In genomic region chr9:124128379-124128778, GRCm38 (mm10) we compare ENCODE assay signal across 9 mouse cellular contexts. TPM values are rescaled to one million over a fixed set of nuclear protein-coding genes. Genes with fewer than 3 reads are reported as not detected.
DNase-seq lines count a peak whose midpoint lies in the region; ATAC-seq and TF ChIP-seq lines count a peak whose summit lies in the region.
"Had no signal": no experiment of that assay in that cellular context is flagged by ENCODE, and none has a peak within 500 bp of the region (broad histone marks: within the 10 kb centered on the region; RNA-seq: fewer than 3 reads in every experiment).

No protein-coding gene starts in this region.

- peak; percentile 88 for TF ChIP-seq CTCF in heart, adult 2 months (IDR thresholded peaks at IDR 0.05)
- TF ChIP-seq CTCF in brain, embryonic 14.5 days (IDR thresholded peaks at IDR 0.05; ENCODE audit: borderline replicate concordance, extremely low read depth, insufficient read depth, insufficient read length), result peak; percentile 32; the same call in 1 of the 2 replicates

- WGBS in heart, adult 2 months, result 0% methylated on average over 1 of the region's 1 CpGs
- 2% methylated on average over 1 of the region's 1 CpGs for WGBS in heart, embryonic 12.5 days

- TF ChIP-seq EP300 in heart, adult 2 months (IDR thresholded peaks at IDR 0.05; ENCODE audit: insufficient read depth, low read depth, low read length), result no peak

- no peaks in the 10 kb centered on the region for H3K27me3 ChIP-seq in heart, adult 2 months (ENCODE audit: control insufficient read depth, insufficient read depth, low read length)
- H3K27me3 ChIP-seq in heart, embryonic 12.5 days (replicated peaks), result no peaks in the 10 kb centered on the region
- H3K27me3 ChIP-seq: limb, embryonic 15.5 days had no signal

- no peak overlapping the region for H3K9ac ChIP-seq in heart, adult 2 months (ENCODE audit: low read depth, low read length)
- no peak overlapping the region for H3K9ac ChIP-seq in heart, embryonic 12.5 days
- H3K9ac ChIP-seq: limb, embryonic 15.5 days had no signal

- H3K4me2 ChIP-seq in heart, embryonic 12.5 days, result no peak overlapping the region
- H3K4me2 ChIP-seq: limb, embryonic 15.5 days had no signal

- H3K9me3 ChIP-seq in heart, embryonic 12.5 days (replicated peaks), result no peaks in the 10 kb centered on the region
- H3K9me3 ChIP-seq: limb, embryonic 15.5 days had no signal

- no peaks in the 10 kb centered on the region for H3K36me3 ChIP-seq in heart, adult 2 months (ENCODE audit: control insufficient read depth, insufficient read depth, low read length)
- H3K36me3 ChIP-seq in heart, embryonic 12.5 days, result no peaks in the 10 kb centered on the region
- H3K36me3 ChIP-seq: limb, embryonic 15.5 days had no signal

- TF ChIP-seq POLR2A in heart, adult 2 months (IDR thresholded peaks at IDR 0.05; ENCODE audit: insufficient read depth, low read depth, low read length), result no peak
- no peak for TF ChIP-seq POLR2A in brain, embryonic 14.5 days (IDR thresholded peaks at IDR 0.05; ENCODE audit: borderline replicate concordance, extremely low read depth, insufficient read depth, insufficient read length, poor library complexity, severe bottlenecking)

- intact Hi-C loops in heart, adult 2 months (cut with DNase I), result no loop called here

- H3K27ac ChIP-seq in heart, adult 2 months, result no peak overlapping the region
- no peak overlapping the region for H3K27ac ChIP-seq in heart, embryonic 12.5 days (ENCODE audit: poor library complexity, severe bottlenecking)
- H3K27ac ChIP-seq: limb, embryonic 15.5 days had no signal

- DNase-seq in heart, adult 2 months, result peak in 1 of 2 experiments; percentile 16
- DNase-seq in brain, embryonic 14.5 days (ENCODE audit: low read depth), result peak; percentile 75
- peak; percentile 24 to 58 for DNase-seq in heart, adult 9 months (ENCODE audit: low spot score in 2 of 2)
- DNase-seq in layer of hippocampus, postnatal 25 days (ENCODE audit: extremely low spot score in 1 of 2, low spot score in 1 of 2), result peak; percentile 8 to 42
- DNase-seq in thymus, postnatal 10 days (ENCODE audit: low spot score in 2 of 2), result peak; percentile 22 to 73

- peaks cover 2% of the 10 kb centered on the region; the same call in 1 of the 2 replicates for H3K4me1 ChIP-seq in heart, adult 2 months (ENCODE audit: control insufficient read depth, insufficient read depth, low read length)
- H3K4me1 ChIP-seq in heart, embryonic 12.5 days (replicated peaks), result no peaks in the 10 kb centered on the region
- H3K4me1 ChIP-seq: limb, embryonic 15.5 days had no signal

- no peak for ATAC-seq in heart, embryonic 12.5 days (ENCODE audit: insufficient number of reproducible peaks, low FRiP score)
- ATAC-seq in CD4-positive, CD25-positive, alpha-beta regulatory T cell, adult 4 months, result peak; percentile 65
- peak; percentile 72 for ATAC-seq in megakaryocyte, adult 5-6 weeks (ENCODE audit: poor library complexity, severe bottlenecking)

- no peaks in the 10 kb centered on the region for H3K79me2 ChIP-seq in heart, adult 2 months (replicated peaks; ENCODE audit: control insufficient read depth, insufficient read depth, low read length)

- H3K4me3 ChIP-seq in heart, adult 2 months, result no peak overlapping the region
- no peak overlapping the region for H3K4me3 ChIP-seq in heart, embryonic 12.5 days
- H3K4me3 ChIP-seq: limb, embryonic 15.5 days had no signal

RNA-seq across cellular contexts. Expression of gene Ccr5, which starts 7.0 kb away (rescaled TPM):
- 1 to 10 TPM in 1 of 2 experiments, under 1 TPM in 1; 0.82 to 1.2 TPM for total RNA-seq in heart, adult 2 months (2021)
- 2.2 and 3.1 TPM in 2 replicates for polyA plus RNA-seq in heart, adult 2 months (2012; rRNA removed)
- 0.18 and 0.53 TPM in 2 replicates for polyA plus RNA-seq in heart, embryonic 12.5 days (2016; fragmentation: Nextera tagmentation; extraction: Ambion mirVana)
- 1 to 10 TPM; 6.1 to 6.7 TPM for polyA plus RNA-seq in CD4-positive, CD25-positive, alpha-beta regulatory T cell, adult 4 months (2017; shearing (Covaris generic))
- polyA plus RNA-seq in brain, embryonic 14.5 days (2012; rRNA removed), result 0.15 and 0.59 TPM in 2 replicates
- total RNA-seq in layer of hippocampus, postnatal 25 days (2021), result 10 to 100 TPM in 1 of 2 experiments, 1 to 10 TPM in 1; 8.8 to 12.7 TPM
- total RNA-seq in megakaryocyte, adult 5-6 weeks (2015), result 7.1 and 7.6 TPM in 2 replicates
- 2.5 and 3.5 TPM in 2 replicates for total RNA-seq in megakaryocyte, adult 5-6 weeks (2017)

RNA-seq across cellular contexts. Expression of gene Ccr2, which starts 26.6 kb away (rescaled TPM):
- total RNA-seq in heart, adult 2 months (2021), result under 1 TPM; 0.27 to 0.97 TPM
- 1.7 TPM in 2 replicates for polyA plus RNA-seq in heart, adult 2 months (2012; rRNA removed)
- polyA plus RNA-seq in heart, embryonic 12.5 days (2016; fragmentation: Nextera tagmentation; extraction: Ambion mirVana), result 0.24 and 0.28 TPM in 2 replicates
- polyA plus RNA-seq in CD4-positive, CD25-positive, alpha-beta regulatory T cell, adult 4 months (2017; shearing (Covaris generic)), result 10 to 100 TPM; 48.7 to 51.9 TPM
- 0.32 and 0.37 TPM in 2 replicates for polyA plus RNA-seq in brain, embryonic 14.5 days (2012; rRNA removed)
- under 1 TPM; 0.07 to 0.23 TPM for total RNA-seq in layer of hippocampus, postnatal 25 days (2021)
- 1,125 and 1,272 TPM in 2 replicates for total RNA-seq in megakaryocyte, adult 5-6 weeks (2015)
- 1,533 and 1,632 TPM in 2 replicates for total RNA-seq in megakaryocyte, adult 5-6 weeks (2017)

Comparison
In these comparisons a context has a peak if more than half of its experiments do, and no peak if none do; other contexts are left out.
1. RNA of gene Ccr2, which starts 26.6 kb away (polyA plus RNA-seq): 48.7 to 51.9 TPM in CD4-positive, CD25-positive, alpha-beta regulatory T cell, adult 4 months; 1.7 TPM in heart, adult 2 months, 0.32 to 0.37 TPM in brain, embryonic 14.5 days and 0.24 to 0.28 TPM in heart, embryonic 12.5 days; every median in the first group is over 10 times any median in the second.